Mouse (Mus musculus) left cerebral cortex, adult 8-10 months (tissue): ENCODE data around the gene 2010111I01Rik. TPM values are rescaled to one million over a fixed set of nuclear protein-coding genes. Genes with fewer than 3 reads are reported as not detected.
"Not testable (repeated sequence)": the region's sequence is repeated elsewhere in the genome, so short reads cannot be mapped to it uniquely, and the experiment has no call there.

ENCODE experiments used
- DNase-seq, 2 experiments: peaks; one replicate each; pipeline ENCODE4 v3.0.0; 2022; ENCODE audit warnings: low spot score in 2 of 2
- total RNA-seq, 4 experiments: library from RNA; stranded (reverse); gene quantifications; 2 replicates each; pipeline ENCODE4 v1.2.4; 2022

The 2010111I01Rik gene
- total RNA-seq, 4 experiments from 2014 or later: 98.0 to 105 (median 103) TPM

DNA sequence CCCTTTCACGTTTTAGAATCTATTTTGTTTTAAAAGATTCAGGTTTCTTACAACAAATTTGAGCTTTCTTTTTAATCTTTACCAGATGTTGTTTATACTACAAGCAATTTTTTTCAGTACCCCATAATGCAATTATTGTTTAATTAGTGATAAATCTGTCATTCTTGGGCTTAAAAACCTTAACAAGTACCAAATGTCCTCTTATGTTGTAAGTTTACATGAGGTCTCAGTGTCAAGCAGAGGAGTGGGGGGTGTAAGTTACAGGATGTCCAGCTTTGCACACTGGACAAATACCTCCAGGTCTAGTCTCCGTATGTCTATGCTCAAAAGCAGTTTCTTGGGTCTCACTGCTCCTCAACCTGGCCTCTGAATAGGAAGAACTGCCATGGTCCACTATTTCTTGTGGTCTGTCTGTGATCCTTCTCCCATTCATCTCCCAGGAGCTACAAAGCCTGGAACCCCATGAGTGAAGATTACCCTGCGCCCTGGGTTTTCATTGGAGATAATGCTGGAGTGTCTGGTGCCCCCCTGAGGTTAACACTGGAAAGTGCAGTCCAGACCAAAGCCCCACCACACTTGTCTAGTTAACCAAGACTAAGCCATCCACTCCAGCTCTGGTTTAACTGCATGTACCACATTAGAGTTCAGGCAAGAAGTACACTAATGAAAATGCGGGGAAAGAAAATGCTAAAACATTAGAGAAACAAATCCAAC lies 370.9 kb downstream of the 2010111I01Rik start:
- DNase-seq: no peak

GRCm38 (mm10) chr13:63336335-63336734 lies 371.6 kb downstream of the 2010111I01Rik start:
- DNase-seq: peak in 1 of 2 experiments; percentile 79

- no peak for DNase-seq
Observed at GRCm38 (mm10) chr13:63337239-63337960, 372.7 kb downstream of the 2010111I01Rik start.

DNA sequence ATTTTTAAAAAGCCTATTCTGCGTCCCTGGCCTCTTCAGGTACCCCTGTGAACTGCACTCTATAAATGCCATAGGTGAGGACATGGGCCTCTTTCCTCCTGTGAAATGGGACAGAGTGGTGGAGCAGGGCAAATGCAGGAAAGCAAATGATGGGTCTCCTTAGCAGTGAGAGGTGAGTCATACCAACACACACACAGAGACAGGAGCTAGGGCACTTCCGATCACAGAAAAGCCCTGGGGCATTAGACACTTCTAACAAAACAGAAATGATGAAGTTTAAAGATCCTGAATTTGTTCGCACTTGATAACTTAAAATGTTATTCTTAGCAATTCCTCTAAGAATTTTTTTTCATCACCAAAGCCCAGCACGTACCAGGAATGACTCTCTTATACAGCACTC lies 375.3 kb downstream of the 2010111I01Rik start:
- no peak for DNase-seq

DNA sequence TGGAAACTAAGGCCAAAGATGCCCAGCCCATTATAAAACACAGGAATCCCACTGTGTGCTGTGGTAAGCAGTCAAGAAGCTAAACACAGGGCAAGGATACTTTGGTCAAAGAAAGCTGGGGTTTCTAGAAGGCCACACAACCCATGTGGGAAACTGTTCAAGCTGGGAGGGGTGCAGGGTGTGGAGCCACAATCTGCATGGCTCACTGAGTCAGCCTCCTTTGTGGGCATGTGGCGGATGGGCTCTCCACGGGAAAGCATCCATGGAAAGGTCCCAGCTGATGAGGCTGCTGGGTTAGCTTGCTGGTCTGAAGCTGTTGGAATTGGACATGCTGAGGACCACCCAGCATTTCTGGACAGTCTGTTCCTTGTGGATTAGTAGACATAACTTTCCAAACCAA lies 378.1 kb downstream of the 2010111I01Rik start:
- no peak for DNase-seq

GRCm38 (mm10) chr13:63344481-63344880 lies 379.8 kb downstream of the 2010111I01Rik start:
- no peak for DNase-seq

GRCm38 (mm10) chr13:63345476-63346225 lies 381.0 kb downstream of the 2010111I01Rik start:
- no peak for DNase-seq

DNA sequence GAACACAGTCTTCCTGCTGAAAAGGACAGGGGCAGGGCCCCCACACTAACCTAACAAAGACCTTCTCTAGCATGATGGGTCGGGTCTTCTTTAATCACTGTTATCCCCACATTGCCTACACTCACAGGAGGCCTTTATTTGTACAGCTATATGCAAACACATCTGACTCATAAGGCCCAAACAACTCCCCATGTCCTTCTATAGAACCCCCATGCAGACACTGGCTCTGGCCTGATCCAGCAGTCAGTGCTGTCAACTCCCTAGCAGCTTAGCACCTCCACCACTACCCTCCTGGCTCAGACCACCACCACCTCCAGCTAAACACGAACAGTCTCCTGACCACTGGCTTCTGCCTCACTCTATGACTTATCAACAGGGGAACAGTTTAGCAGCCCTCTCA lies 382.9 kb downstream of the 2010111I01Rik start:
- DNase-seq: no peak

GRCm38 (mm10) chr13:63350076-63350475 lies 385.4 kb downstream of the 2010111I01Rik start:
- DNase-seq: no peak

- DNase-seq: not testable (repeated sequence)
Observed at GRCm38 (mm10) chr13:63353312-63353711, 388.6 kb downstream of the 2010111I01Rik start.

DNA sequence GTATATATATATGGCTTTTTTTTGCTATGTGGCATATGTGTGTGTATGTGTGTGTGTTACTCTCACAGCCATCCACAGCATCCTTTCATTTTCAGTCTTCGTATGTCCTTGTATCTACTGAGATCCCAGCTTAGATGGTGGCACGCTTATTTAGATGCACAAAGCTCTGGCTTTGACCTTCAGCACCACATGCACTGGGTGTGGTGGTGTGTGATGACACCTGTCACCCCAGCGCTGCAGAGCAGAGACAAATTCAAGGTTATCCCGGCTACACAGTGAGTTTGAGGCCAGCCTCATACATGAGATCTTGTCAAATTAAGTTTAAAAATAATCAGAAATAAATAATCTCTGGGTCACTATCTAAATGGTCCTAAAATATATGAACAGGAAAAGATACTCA lies 391.4 kb downstream of the 2010111I01Rik start:
- DNase-seq: no peak

DNA sequence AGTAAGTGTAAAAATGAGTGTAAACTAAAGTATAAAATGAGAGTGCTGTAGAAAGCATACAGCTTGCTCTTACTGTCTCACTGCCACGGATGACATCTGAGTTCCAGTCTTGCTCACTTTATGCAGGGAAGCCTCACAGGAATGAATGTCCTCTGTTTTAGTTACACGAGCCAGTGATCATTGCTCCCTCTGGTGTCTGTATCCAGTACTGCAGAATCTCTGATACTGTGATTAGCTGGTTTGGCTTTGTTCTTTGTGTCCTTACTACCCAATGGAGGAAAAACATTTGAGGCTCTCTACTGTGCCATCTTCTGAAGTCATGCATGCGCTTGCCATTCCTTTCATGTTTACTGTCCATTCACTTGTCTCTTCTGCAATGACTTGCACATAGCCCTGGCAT lies 391.9 kb downstream of the 2010111I01Rik start:
- peak in 1 of 2 experiments; percentile 48 for DNase-seq

DNA sequence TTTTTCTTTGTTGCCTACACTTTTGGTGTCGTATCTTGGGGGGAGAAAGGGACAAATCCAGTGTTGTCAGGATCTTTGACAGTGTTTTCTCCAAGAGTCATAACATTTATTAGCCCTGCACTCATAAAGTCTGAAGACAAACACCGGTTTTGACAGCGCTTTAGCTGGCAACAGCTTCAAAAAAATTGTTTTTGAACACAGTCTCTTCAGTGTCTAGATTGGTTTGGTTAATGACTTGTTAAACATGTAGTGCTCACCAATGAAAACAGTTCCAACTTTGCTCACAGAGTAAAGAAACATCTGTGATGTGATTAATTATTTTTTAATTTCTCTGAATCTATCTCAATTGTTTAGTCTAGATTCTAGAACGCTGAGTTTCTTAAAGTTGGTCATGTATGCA lies 394.7 kb downstream of the 2010111I01Rik start:
- no peak for DNase-seq

DNA sequence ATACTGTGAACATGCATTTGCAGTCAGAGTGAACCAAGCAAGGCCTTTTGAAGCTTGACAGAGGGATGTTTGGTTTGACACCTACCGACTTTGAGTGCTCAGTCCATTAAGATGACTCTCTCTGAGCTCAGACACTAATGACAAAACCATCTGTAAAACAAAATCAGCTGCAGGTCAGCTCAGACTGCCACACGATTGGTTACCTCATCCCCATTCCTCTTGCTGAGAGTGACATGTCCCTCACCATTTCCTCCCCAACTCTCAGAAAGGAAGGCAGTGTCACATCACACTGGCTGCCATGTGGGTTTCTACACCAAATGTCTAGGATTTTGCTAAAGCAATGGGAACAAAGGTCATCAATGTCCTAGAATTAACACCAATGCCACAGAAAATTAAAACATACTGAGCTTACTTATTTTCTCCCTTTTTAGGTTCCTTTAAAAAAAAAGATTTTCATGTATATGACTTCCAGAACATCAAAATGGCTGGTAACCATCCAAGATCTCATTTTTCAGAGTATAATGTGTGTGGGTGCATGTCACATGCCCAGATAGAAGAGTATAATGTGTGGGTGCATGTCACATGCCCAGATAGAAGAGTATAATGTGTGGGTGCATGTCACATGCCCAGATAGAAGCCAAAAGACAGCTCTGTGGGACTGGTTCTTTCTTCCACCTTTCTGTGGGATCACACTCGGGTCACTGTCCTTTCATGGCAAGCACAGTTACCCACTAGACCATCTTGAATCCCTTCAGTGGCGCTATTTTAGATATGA lies 395.6 kb downstream of the 2010111I01Rik start:
- peak in 1 of 2 experiments; percentile 23 for DNase-seq

DNA sequence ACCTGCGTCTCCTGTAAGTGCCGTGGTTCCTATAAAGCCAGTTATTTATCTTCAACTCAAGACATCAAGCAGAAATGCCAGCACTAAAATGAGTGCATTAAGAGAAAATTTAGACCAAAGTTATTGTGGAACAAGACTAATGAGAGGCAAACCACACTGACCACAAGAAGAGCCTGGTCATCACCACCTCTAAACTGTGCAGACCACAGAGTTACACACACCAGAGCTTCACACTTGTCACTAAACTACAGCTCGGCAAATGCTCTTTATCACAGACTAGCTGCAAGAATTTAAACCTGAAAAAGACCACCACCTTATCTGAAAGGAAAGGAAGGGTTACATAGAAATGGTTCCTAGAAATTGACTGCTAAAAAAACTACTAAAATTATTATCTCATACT lies 397.1 kb downstream of the 2010111I01Rik start:
- DNase-seq: no peak

GRCm38 (mm10) chr13:63373460-63374166 lies 408.9 kb downstream of the 2010111I01Rik start:
- no peak for DNase-seq
